Mouse (Mus musculus) lung, adult 2 months (tissue): ENCODE data around the gene Cmc1. TPM values are rescaled to one million over a fixed set of nuclear protein-coding genes. Genes with fewer than 3 reads are reported as not detected.
A peak's percentile ranks its signal among the peaks of the same experiment; 100 is the strongest.

Experiments
- DNase-seq: peaks from one replicate; pipeline ENCODE4 v3.0.0; 2022
- H3K4me1 ChIP-seq: fragments of 200-500 bp; 2 replicates; pipeline ENCODE4 v1.6.1; 2011; ENCODE audit warnings: low read length; ENCODE audit not compliant: control insufficient read depth, insufficient read depth
- H3K4me3 ChIP-seq: fragments of 200-500 bp; replicated peaks from 2 replicates; pipeline ENCODE3; 2011; ENCODE audit warnings: low read depth, mild to moderate bottlenecking, control low read depth, low read length; ENCODE audit errors: extremely low read depth
- CTCF ChIP-seq: fragments of 200-500 bp; IDR thresholded peaks from 2 replicates; pipeline ENCODE4 v1.5.1; 2011; ENCODE audit warnings: mild to moderate bottlenecking, low read length, control low read depth; ENCODE audit not compliant: insufficient read depth
- POLR2A ChIP-seq: fragments of 200-500 bp; IDR thresholded peaks from 2 replicates; pipeline ENCODE4 v1.6.1; 2011; ENCODE audit warnings: low read depth, mild to moderate bottlenecking, control low read depth, low read length, borderline replicate concordance; ENCODE audit errors: extremely low read depth
- WGBS: fragments of 180-500 bp; shearing (Covaris S2); methylation state at CpG from one replicate; pipeline ENCODE4 v1.1.7; 2018; 5-methylcytosine and 5-hydroxymethylcytosine counted together
- polyA plus RNA-seq: library from polyadenylated mRNA; depleted of rRNA; stranded (reverse); fragments of >200 nt; gene quantifications from 2 replicates; pipeline ENCODE4 v1.2.3, GENCODE M21; 2012

The Cmc1 gene
- polyA plus RNA-seq, 1 experiment = 1.9 TPM

DNA sequence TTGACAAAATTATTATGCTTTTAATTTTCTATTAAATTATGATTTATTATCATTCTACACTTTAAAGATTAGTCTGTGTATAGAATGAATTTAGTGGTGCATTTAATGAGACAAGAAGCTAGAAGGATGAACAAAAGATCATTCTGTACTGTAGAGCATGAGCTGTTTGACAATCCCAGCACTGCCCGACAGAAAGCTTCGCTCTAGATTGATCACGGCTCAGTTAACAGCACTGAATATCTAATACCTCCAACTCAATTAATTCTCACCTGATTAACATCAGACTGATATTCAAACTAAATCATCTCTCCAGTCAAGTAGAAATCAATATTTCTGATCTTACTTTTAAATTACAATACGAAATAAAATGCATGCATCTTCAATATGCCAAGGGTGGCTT lies 66.1 kb downstream of the Cmc1 start:
- Histone ChIP-seq H3K4me3 (no peak overlapping the region), H3K4me1 (no peaks in the 10 kb centered on the region)
- WGBS = 94% methylated on average over 4 of the region's 4 CpGs
- DNase-seq = no peak
- TF ChIP-seq CTCF = no peak
- no peak for TF ChIP-seq POLR2A

DNA sequence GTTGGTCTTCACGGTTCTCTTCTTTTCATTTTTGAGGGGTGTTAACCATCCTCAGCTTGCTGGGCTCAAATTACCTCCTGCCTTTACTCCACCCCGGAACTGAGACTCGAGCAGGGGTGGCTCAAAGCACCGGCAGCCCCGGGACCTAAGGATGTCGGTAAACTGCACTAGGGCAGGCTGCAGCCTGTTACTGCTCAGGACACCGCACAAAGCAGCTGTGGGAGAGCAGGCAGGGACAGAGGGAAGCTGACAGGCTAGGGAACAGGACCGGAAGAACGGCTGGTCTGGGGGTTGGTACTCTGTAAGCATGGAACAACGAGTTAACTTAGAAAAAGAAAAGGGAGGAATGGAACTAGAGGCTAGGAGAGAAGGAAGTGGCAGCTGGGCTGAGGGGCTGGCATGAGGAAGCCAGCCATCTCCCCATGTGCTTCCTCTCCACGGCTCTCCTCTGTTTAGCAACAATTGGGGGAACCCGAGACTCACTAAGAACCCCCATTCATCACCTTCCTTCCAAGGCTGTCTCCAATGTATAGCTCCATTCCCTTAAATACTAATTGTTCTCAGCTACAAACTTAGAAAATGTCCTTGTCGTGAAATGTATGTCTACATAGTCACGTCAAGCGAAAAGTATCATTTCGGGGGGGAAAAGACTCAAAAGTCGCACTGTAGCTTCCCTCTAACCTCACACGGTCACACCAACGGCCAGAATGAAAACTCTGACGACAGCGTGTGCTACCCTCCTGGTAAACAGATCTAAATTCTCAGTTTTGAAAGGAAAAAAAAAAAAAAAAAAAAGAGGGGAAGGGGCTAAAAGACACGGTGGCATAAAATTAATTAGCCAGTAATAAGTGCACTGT lies 67.2 kb downstream of the Cmc1 start:
- no peak for DNase-seq
- 14% methylated on average over 22 of the region's 22 CpGs for WGBS
- peak overlapping the region; percentile 35 for H3K4me3 ChIP-seq
- TF ChIP-seq POLR2A (no peak), CTCF (no peak)
- no peaks in the 10 kb centered on the region for H3K4me1 ChIP-seq

DNA sequence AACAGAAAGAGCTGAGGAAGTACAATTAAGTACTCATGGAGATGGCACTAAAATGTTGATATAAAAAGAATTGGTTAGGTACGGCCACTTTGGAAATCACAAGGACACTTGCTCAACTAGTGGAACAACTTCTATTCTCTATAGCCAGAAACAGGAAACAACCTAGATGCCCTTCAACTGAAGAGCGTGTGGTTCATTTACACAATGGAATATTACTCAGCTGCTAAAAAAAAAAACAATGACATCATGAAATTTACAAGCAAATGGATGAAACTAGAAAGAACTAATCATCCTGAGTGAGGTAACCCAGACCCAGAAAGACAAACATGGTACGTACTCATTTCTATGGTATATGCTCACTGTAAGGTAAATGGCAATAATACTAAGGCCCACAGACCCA lies 76.6 kb downstream of the Cmc1 start:
- no peak for TF ChIP-seq POLR2A
- no peak for TF ChIP-seq CTCF
- Histone ChIP-seq H3K4me1 (no peaks in the 10 kb centered on the region), H3K4me3 (no peak overlapping the region)
- no peak for DNase-seq
- WGBS = 71% methylated on average over 3 of the region's 3 CpGs

DNA sequence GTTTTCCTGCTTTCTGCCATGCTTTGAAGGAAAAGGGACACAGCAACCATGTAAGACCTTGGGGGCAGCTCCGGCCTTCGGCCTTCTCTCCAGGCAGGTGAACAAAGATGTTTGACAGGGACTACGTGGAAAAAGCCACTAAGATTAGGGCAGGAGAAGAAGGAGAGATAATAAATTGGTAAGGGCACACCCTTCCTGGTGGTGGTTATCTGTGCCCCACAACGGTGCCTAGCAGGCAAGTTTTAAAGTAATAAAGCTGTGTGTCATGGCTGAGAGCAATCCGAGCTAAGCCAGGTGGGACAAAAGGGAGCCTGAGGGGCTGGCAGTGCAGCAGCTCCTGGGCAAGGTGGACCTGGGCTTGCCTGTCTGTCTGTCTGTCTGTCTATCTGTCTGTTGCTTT lies 77.9 kb downstream of the Cmc1 start:
- H3K4me3 ChIP-seq = no peak overlapping the region
- no peak for DNase-seq
- no peak for TF ChIP-seq POLR2A
- no peak for TF ChIP-seq CTCF
- 82% methylated on average over 5 of the region's 5 CpGs for WGBS
- H3K4me1 ChIP-seq = no peaks in the 10 kb centered on the region

DNA sequence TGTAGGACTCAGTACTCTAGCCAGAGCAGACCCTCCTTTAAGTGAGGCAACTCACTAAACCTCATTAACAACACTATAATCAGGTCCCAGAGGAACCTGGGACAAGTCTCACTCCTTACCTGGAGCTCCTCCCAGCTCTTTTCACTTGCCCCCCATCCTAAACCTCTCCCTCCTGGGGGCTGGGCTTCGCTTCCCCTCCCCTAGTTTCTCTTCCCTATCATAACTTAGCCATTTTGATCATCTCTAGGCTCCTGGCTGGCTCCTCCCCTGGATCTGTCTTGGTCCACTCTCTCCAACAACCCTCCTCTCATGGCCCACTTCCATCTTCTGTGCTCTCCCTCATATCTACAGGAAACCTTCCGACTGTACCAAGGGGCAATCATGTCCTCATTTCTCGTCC lies 78.6 kb downstream of the Cmc1 start:
- Histone ChIP-seq H3K4me1 (no peaks in the 10 kb centered on the region), H3K4me3 (no peak overlapping the region)
- TF ChIP-seq POLR2A = no peak
- no peak for TF ChIP-seq CTCF
- DNase-seq = no peak
- WGBS = 75% methylated on average over 3 of the region's 3 CpGs

DNA sequence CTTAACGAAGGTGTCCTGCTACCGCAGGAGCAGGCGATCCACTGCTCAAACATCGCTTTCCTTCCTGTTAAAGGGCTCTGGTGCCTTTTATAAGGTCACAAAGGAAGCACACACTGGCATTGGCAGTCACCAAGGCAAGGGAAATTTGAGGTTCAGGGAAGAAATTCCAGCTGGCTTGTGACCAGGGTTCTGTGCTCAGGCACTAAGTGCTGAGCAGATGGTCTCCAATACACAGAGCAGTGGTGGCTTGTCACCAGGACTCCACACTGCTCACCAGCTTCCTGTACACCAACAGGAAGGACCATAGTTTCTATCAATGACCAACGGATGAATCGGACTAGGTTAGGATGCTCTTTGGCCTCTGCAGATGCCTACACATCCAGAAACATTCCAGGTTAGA lies 79.5 kb downstream of the Cmc1 start:
- no peak for TF ChIP-seq POLR2A
- no peak for TF ChIP-seq CTCF
- H3K4me1 ChIP-seq = no peaks in the 10 kb centered on the region
- no peak overlapping the region for H3K4me3 ChIP-seq
- WGBS = 87% methylated on average over 6 of the region's 6 CpGs
- no peak for DNase-seq

DNA sequence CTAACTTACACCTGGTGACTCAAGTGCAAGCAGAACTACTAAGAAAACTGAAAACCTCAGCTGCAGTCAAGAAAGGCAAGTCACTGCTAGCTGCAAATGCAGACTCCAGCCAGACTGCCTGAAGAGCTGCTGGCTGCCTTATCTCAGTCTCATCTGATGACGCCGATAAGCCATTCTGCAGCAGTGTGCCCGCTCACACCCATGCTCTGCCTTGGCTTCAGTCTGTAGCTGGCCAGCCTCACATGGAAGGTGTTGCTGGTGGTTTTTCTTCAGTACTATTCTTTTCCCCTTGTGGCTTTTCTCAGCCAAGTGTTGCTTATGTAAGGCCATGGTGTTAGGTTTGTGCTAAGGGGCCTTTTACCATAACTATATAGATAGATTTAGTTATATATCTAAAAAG lies 90.9 kb downstream of the Cmc1 start:
- DNase-seq = no peak
- WGBS = 81% methylated on average over 3 of the region's 3 CpGs
- Histone ChIP-seq H3K4me1 (no peaks in the 10 kb centered on the region), H3K4me3 (no peak overlapping the region)
- TF ChIP-seq CTCF (no peak), POLR2A (no peak)

DNA sequence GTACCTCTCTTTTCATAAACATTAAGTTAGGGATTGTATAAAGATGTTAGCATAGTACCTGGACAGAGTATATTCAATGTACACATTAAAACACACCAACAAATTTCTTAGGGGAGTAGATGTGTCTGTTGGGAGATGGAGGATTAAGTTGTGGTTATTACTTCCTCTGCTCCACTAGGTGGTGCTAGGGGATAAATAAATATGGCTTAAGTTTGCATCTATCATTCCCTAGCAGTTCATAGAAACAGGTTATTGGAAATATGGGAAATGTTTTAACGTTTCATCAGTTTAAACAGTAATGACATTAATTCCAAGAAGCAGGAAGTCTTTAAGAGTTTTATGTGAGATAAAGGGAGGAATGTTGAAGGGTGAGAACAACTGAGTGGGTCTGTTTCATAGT lies 96.7 kb downstream of the Cmc1 start:
- H3K4me3 ChIP-seq = no peak overlapping the region
- TF ChIP-seq CTCF (peak; percentile 22; the same call in 1 of the 2 replicates), POLR2A (no peak)
- WGBS = 16% methylated on average over 1 of the region's 1 CpGs
- DNase-seq = no peak
- H3K4me1 ChIP-seq = no peaks in the 10 kb centered on the region

DNA sequence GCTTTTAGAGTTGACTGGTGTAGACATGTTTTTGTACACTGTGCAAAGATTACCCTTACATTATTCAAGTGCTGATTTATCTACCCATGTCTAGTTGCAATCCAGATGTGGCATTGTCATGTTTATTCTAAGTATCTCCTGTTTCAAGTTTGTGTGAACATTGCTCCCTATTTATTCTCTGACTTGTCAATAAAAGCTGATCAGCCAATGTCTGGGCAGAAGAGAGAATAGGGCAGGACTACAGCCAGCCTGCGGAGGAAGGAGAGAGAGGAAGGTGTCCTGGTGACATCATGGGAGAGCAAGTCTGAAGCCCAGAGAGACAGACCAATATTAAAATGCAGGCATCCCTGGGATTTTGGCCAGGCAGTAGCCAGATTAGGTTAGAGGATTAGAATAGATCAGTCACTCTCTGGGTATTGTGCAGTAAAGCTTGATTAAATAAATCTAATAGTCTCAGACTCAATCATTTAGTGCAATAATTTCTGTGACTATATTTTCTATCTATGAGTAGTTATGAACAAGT lies 104.9 kb downstream of the Cmc1 start:
- no peak for DNase-seq
- WGBS = 43% methylated on average over 1 of the region's 1 CpGs
- H3K4me3 ChIP-seq = no peak overlapping the region
- H3K4me1 ChIP-seq = no peaks in the 10 kb centered on the region; the same call in 1 of the 2 replicates
- no peak for TF ChIP-seq POLR2A

DNA sequence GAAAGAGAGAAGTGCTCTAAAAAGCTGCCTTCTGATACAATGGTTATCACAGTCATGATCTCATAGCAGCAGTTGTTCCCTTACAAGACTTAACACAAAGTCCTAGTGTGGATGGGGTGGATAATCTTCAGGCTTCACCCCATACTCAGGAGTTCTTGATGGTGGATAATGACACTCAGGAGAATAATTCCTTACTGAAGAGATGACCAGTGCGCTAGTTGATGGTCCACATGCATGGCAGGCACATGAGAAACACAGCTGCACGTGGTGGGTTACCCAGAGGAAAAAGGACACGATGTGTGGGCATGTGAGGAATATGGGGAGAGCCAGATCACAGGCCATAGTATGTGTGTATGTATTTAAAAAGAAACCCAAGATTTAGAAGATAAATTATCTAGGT lies 106.4 kb downstream of the Cmc1 start:
- H3K4me3 ChIP-seq = no peak overlapping the region
- WGBS = 87% methylated on average over 3 of the region's 3 CpGs
- DNase-seq = no peak
- H3K4me1 ChIP-seq = no peaks in the 10 kb centered on the region; the same call in 1 of the 2 replicates
- TF ChIP-seq POLR2A (no peak), CTCF (no peak)
